Mouse (Mus musculus) CD4-positive, CD25-positive, alpha-beta regulatory T cell (primary cell): ENCODE measurements around the gene Trim68. TPM values are rescaled to one million over a fixed set of nuclear protein-coding genes. Genes with fewer than 3 reads are reported as not detected.

ENCODE experiments used
- polyA plus RNA-seq: library from polyadenylated mRNA; unstranded; fragments of 100-300 nt; shearing (Covaris generic); gene quantifications from one replicate; pipeline ENCODE4 v1.2.1, GENCODE M21; 2017

Gene Trim68
- polyA plus RNA-seq = 16.9 TPM

DNA sequence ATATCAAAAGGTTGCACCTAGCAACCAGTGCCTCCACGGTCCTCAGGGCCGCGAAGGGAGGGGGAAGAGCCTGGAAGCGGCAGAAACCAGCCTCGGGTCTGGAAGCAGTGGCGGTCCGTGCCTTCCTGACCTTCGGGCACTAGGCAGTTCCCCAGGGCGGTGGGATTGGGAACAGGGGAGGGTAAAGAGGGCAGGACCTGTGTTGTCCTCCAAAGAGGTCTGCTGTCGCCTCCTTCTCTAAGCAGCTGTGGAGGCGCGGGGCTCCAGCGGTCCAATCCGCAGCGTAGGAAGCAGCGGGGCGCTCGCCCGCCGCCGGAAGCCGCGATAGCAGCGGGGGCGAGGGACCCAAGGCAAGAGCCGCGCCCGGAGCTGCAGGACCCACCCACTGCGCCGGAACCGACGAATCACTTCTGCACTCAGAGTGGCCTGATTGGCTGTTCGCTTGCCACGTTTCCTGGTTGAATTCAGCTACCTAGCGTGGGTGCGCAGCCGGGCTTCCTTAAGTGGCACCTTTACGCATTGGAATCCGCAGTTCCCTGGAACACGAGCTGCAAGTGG lies at the start of gene Trim68:
Trim68 (minus strand) TSS at position 384 of the 558 bp plus-strand sequence.

DNA sequence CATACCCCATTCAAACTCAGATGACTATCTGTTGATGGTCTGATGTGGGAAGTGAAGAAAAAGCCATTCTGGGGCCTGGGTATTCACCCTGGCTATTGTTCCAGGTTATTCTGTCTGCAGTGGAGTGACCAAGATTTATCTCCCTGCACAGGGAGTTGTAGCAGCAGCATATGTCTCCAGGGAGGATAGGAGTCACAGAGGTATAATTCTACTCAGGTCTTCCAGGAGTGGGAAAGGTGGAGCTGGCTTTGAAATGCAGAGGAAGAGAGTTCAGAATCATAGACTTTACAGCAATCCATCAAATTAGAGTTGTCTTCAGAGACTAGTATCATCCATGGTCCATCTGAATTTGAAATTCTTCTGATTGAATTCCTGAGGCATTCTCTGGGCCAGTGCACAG lies 40.3 kb upstream of the Trim68 start, which contains the start of gene Olfr559:
Olfr559 (minus strand) TSS at position 101 of the 400 bp plus-strand sequence.

DNA sequence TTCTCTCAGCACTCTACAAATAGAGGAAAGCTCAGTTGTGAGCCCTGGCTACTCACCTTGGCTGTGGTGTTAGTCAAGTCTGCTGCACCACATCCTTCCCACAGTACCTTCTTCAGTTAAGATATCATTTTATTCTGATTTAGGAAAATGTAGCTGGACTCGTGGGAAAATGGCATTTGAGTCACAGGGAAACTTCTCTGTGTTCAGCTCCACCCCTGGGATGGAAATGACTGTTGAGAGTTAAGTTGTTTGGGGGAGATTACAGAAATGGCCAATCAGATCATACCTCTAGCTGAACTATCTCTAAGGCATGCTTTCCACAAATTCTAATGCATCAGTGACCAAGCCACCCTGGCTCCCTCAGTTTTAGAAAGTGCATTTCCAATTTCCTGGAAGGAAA lies 31.8 kb upstream of the Trim68 start, which contains the start of gene Olfr33:
Olfr33 (minus strand) TSS at position 101 of the 400 bp plus-strand sequence.

DNA sequence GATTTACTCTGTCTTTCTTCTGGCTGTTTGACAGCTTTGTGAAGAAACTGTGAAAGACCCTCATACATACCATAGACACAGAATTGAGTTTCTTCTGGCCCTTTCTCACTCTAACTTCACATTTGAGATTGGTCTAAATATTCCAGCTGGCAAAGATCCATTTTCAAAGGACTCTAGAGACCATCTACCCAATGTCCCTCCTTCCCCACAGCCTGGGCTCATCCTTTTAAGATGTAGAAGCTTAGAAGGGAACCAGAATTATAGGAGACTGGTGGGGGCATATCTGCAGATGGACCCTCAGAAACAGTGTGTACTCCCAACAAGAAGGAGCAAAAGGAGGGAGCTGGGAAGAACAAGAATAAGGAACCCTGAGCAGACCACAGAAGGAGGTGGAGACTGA lies 14.8 kb upstream of the Trim68 start, which contains the start of gene Olfr558:
Olfr558 (plus strand) TSS at position 301 of the 400 bp plus-strand sequence.

DNA sequence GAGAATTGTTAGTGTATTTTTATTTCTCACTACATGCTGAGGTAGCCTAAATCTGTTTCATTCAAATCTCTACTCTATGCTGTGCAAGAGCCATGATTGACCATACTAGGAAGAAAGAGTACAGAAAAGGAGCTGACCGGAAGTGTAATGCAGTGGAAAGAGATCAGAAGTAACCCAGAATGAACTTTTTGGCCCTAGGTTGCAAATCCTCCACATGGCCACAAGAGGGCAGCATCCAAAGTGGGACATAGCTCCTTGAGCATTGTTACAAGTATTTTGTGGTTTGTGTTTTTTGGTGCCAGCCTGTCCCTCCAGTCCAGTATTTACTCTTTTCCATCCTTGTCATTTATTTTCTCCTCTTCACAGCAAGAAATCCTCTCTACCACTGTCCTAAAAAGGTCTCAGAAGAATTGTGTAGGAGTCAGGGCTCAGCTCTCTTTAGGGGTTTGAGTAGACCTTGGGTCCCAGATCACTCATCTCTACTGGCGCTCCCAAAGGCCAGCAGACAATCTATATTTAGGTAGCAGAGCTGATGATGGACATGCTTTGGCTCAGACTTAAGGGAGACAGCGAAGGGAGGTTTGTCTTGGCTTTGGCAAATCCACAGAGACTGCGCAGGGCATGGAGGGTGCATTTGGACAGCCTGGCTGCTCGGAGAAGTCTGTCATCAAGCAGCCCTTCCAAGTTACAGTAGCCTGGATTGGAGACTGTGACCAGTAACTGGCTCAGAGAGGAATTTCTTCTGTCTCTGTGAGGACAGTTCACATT lies 8.4 kb upstream of the Trim68 start, which contains the start of gene Olfr557:
Olfr557 (plus strand) TSS at position 553 of the 768 bp plus-strand sequence.

DNA sequence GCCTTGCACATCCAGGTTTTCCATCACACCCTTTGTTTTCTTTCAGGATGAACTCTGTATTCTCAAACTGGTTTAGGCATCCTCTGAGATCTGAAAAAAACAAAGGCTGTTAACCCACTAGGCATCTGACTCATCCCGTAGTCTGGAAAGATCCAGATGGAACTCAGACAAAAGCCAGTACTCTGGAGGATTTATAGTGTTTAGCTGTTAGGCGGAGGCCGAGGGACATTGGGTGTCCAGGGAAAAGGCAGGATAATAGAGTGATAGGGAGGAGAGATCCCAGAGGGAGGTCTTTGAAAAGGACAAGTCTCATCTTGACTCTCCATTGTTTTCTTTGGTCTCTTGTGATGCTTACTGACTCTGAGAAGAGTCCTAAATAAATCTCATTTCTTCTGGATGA lies 22.5 kb downstream of the Trim68 start, which contains the start of gene Olfr556:
Olfr556 (plus strand) TSS at position 301 of the 400 bp plus-strand sequence.

DNA sequence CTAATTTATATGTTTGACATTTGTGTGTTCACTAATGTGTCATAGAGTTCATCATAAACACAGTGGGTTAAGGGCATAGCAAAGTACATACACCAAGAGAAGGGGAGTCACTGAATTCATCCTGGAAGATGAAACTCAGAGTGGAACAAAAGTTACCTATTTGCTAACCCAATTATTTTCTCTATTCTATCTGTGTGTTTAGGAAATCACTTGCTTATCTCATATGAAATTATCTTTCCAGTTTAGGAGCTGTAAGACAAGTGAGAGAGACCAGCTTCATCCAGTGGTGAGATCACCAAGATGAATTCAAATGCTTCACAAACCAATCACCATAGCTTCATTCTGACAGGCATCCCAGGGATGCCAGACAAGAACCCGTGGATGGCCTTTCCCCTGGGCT lies 28.6 kb downstream of the Trim68 start, which contains the start of gene Olfr555:
Olfr555 (plus strand) TSS at position 301 of the 400 bp plus-strand sequence.

DNA sequence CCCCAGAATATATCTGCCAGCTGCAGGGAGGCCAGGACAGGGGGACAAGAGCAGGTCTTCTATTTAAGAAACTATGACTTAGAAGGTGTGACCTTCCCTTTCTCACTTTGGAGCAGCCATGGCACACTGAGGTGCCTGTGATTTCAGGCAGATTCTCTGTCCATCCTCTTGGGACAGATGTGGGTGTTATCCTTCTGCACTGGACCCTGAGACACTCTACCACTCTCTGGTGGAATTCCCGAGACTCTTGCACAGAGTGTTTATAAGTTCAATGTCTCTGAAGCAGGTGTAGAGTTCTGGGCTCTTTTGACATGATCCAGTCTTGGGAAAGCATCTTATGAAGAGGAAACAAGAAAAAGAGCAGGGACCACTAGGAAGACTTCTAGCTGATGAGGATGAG lies 49.0 kb downstream of the Trim68 start, which contains the start of gene Olfr554:
Olfr554 (plus strand) TSS at position 301 of the 400 bp plus-strand sequence.

Other genes starting within 250 kb of the Trim68 start
- 34.1 TPM for gene Rrm1, start 245.6 kb downstream of the Trim68 start, polyA plus RNA-seq
- gene Olfr543, start 205.6 kb downstream of the Trim68 start, polyA plus RNA-seq = 0.25 TPM
- 0.07 TPM for gene Olfr544, start 199.0 kb downstream of the Trim68 start, polyA plus RNA-seq
- gene Olfr545, start 187.8 kb downstream of the Trim68 start, polyA plus RNA-seq = not detected
- not detected for gene Olfr547, start 152.6 kb downstream of the Trim68 start, polyA plus RNA-seq
- gene Olfr548-ps1, start 146.4 kb downstream of the Trim68 start, polyA plus RNA-seq = not detected
- not detected for gene Olfr549, start 137.5 kb downstream of the Trim68 start, polyA plus RNA-seq
- gene Trim21, start 121.8 kb downstream of the Trim68 start, polyA plus RNA-seq = 94.3 TPM
- 0.04 TPM for gene Olfr550, start 115.9 kb downstream of the Trim68 start, polyA plus RNA-seq
- gene Olfr551, start 95.4 kb downstream of the Trim68 start, polyA plus RNA-seq = not detected
- gene Olfr552, start 89.6 kb downstream of the Trim68 start, polyA plus RNA-seq = not detected
- gene Olfr553, start 69.1 kb downstream of the Trim68 start, polyA plus RNA-seq = not detected
- 0.31 TPM for gene Olfr554, start 48.9 kb downstream of the Trim68 start, polyA plus RNA-seq
- not detected for gene Olfr555, start 28.5 kb downstream of the Trim68 start, polyA plus RNA-seq
- gene Olfr556, start 22.4 kb downstream of the Trim68 start, polyA plus RNA-seq = not detected
- gene Olfr557, start 8.6 kb upstream of the Trim68 start, polyA plus RNA-seq = not detected
- not detected for gene Olfr558, start 14.9 kb upstream of the Trim68 start, polyA plus RNA-seq
- gene Olfr33, start 31.7 kb upstream of the Trim68 start, polyA plus RNA-seq = not detected
- gene Olfr559, start 40.2 kb upstream of the Trim68 start, polyA plus RNA-seq = not detected
- not detected for gene Olfr560, start 72.0 kb upstream of the Trim68 start, polyA plus RNA-seq
- gene Olfr78, start 72.1 kb upstream of the Trim68 start, polyA plus RNA-seq = not detected
- gene Olfr561, start 83.9 kb upstream of the Trim68 start, polyA plus RNA-seq = not detected
- not detected for gene Olfr564, start 116.2 kb upstream of the Trim68 start, polyA plus RNA-seq
- not detected for gene Olfr566, start 171.4 kb upstream of the Trim68 start, polyA plus RNA-seq
- gene Olfr568, start 189.8 kb upstream of the Trim68 start, polyA plus RNA-seq = 0.25 TPM
- not detected for gene Olfr569, start 203.6 kb upstream of the Trim68 start, polyA plus RNA-seq
- gene Olfr570, start 207.2 kb upstream of the Trim68 start, polyA plus RNA-seq = not detected
- not detected for gene Olfr571, start 230.2 kb upstream of the Trim68 start, polyA plus RNA-seq
- not detected for gene Olfr572, start 237.1 kb upstream of the Trim68 start, polyA plus RNA-seq